Mouse (Mus musculus) adrenal gland, adult 18-20 months (tissue): Measurements from ENCODE around the gene Lrrc30. TPM values are rescaled to one million over a fixed set of nuclear protein-coding genes. Genes with fewer than 3 reads are reported as not detected.

Experiments
- DNase-seq, 2 experiments: peaks; one replicate each; pipeline ENCODE4 v3.0.0; 2021 to 2022; ENCODE audit warnings: low spot score in 2 of 2
- total RNA-seq, 2 experiments: library from RNA; stranded (reverse); gene quantifications; 1 replicate in 1 of 2; 2 replicates in 1 of 2; pipeline ENCODE4 v1.2.3; 2021

The Lrrc30 gene
- total RNA-seq, 2 experiments from 2014 or later: 0.17 to 0.32 TPM

DNA sequence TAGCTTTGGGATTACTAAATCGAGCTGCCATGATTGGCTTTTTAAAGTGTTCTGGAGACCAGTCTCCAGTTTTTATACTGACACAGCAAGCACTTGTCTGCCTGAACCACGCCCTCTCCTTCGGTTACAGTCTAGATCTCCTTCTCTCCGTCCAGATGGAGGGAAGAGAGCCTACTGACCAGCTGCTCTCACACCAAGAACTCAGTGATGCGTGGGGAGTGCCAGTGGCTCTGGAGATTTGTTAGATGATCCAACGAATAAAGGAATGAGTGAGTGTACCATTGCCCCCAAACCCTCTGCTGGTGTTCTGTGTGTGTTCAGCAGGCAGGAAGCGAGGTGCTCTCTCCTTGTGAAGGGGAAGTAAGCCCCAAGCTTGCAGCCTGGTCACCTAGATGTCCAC is 48.0 kb downstream of the Lrrc30 start:
- DNase-seq: no peak

GRCm38 (mm10) chr17:67583422-67583821 is 49.1 kb downstream of the Lrrc30 start:
- no peak for DNase-seq

DNA sequence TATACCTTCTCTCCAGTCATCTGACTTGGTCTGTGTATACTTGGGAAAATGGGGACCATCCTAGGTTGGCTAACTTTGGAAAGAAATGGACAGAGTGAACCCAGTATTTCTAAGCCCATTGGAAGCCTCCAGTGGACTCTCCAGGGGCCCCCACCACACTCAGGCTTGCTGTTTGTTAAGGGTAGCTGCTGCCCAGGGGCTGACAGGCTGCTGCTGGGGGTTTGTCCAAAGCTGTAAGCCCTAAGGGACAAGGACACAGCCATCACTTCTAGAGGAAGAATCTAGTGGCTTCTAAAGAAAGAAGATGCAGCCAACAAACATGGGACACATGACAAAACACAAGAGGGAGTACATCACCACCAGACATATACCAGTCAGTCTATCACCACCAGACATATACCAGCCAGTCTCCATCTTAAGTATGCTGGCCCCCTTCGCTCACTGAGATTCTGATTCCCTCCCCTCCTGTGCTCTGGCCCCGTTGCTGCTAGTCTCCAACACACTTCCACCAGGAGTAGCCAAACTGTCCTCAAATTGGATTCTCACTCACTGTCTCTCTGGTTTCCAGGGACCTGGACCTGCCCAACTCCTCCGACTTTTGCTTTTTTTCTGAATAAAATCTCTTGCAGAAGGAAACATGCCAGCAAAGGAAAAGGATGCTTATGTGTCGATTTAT is 49.7 kb downstream of the Lrrc30 start:
- DNase-seq: no peak

DNA sequence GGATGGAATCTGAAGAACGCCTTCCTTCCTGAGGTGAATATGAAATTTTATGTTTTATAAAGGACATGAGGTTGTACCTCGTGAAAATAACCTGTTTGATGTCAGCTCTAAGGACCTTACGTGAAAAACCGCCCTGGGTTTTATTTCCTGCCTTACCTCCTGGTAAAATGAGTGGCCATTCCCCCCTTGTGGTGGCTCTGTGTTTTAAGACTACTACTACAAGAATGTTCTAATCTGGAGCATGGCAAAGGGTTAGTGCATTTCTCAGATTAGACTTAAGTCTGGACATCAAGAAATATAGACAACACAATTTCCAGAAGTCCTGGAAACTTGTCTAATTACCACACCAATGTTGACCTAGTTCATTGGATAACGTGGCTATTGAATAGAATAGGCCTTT is 50.7 kb downstream of the Lrrc30 start:
- DNase-seq: no peak

Other genes with a start within 250 kb of the Lrrc30 start
- 10 to 100 TPM; 11.9 to 15.1 TPM for gene Lama1, start 64.5 kb upstream of the Lrrc30 start, total RNA-seq